24 mouse cellular contexts compared by ENCODE assay signal in genomic region chr11:119796846-119797245, GRCm38 (mm10).
DNase-seq lines count a peak whose midpoint lies in the region; ATAC-seq and TF ChIP-seq lines count a peak whose summit lies in the region.
"Had no signal": no experiment of that assay in that cellular context is flagged by ENCODE, and none has a peak within 500 bp of the region (broad histone marks: within the 10 kb centered on the region; RNA-seq: fewer than 3 reads in every experiment).

No protein-coding gene starts in this region.

- peak overlapping the region; percentile 37; the same call in 1 of the 2 replicates for H3K27ac ChIP-seq in kidney, embryonic 16.5 days (ENCODE audit: low read length)
- peak overlapping the region; percentile 48; the same call in 1 of the 2 replicates for H3K27ac ChIP-seq in thymus, adult 2 months (ENCODE audit: control insufficient read depth, insufficient read depth, low read length)
- peak overlapping the region; percentile 34 for H3K27ac ChIP-seq in cortical plate, adult 2 months (ENCODE audit: insufficient read depth, low read length)
- H3K27ac ChIP-seq: embryonic facial prominence, embryonic 15.5 days; forebrain, embryonic 13.5 days; heart, adult 2 months; hindbrain, postnatal 0 days; intestine, embryonic 15.5 days; limb, embryonic 15.5 days; liver, embryonic 13.5 days; neural tube, embryonic 12.5 days; stomach, embryonic 15.5 days had no signal

- no peak for ATAC-seq in kidney, embryonic 16.5 days (ENCODE audit: low FRiP score, low TSS enrichment)
- ATAC-seq: forebrain, embryonic 13.5 days; hindbrain, postnatal 0 days; intestine, embryonic 15.5 days; lung, postnatal 0 days; midbrain, embryonic 16.5 days had no signal

- no peaks in the 10 kb centered on the region for H3K9me3 ChIP-seq in kidney, embryonic 16.5 days (ENCODE audit: low read length)
- H3K9me3 ChIP-seq: embryonic facial prominence, embryonic 15.5 days; forebrain, embryonic 13.5 days; G1E; intestine, embryonic 15.5 days; limb, embryonic 15.5 days; liver, embryonic 13.5 days; neural tube, embryonic 12.5 days; stomach, embryonic 15.5 days had no signal

- no peaks in the 10 kb centered on the region for H3K27me3 ChIP-seq in kidney, embryonic 16.5 days (ENCODE audit: insufficient read depth, low read length)
- H3K27me3 ChIP-seq in thymus, adult 2 months (ENCODE audit: control insufficient read depth, insufficient read depth, low read length): no peaks in the 10 kb centered on the region
- H3K27me3 ChIP-seq: embryonic facial prominence, embryonic 15.5 days; forebrain, embryonic 13.5 days; intestine, embryonic 15.5 days; limb, embryonic 15.5 days; liver, embryonic 13.5 days; neural tube, embryonic 12.5 days; stomach, embryonic 15.5 days had no signal

- no peak overlapping the region for H3K4me3 ChIP-seq in kidney, embryonic 16.5 days (ENCODE audit: low read length)
- no peak overlapping the region for H3K4me3 ChIP-seq in thymus, adult 2 months (ENCODE audit: control insufficient read depth, insufficient read depth, low read length)
- no peak overlapping the region for H3K4me3 ChIP-seq in cortical plate, adult 2 months (ENCODE audit: insufficient read depth, low read length)
- H3K4me3 ChIP-seq: embryonic facial prominence, embryonic 15.5 days; forebrain, embryonic 13.5 days; heart, adult 2 months; intestine, embryonic 15.5 days; limb, embryonic 15.5 days; liver, embryonic 13.5 days; neural tube, embryonic 12.5 days; stomach, embryonic 15.5 days had no signal

- peaks cover 54% of the 10 kb centered on the region for H3K4me1 ChIP-seq in kidney, embryonic 16.5 days (ENCODE audit: insufficient read depth, low read length)
- peaks cover 31% of the 10 kb centered on the region for H3K4me1 ChIP-seq in thymus, adult 2 months (replicated peaks; ENCODE audit: control insufficient read depth, insufficient read depth, low read length)
- peaks cover 31% of the 10 kb centered on the region for H3K4me1 ChIP-seq in cortical plate, adult 2 months (ENCODE audit: control insufficient read depth, insufficient read depth, low read length)

- no peak for TF ChIP-seq POLR2A in thymus, adult 2 months (IDR thresholded peaks at IDR 0.05; ENCODE audit: control insufficient read depth, extremely low read depth, insufficient read depth, low read length, poor library complexity)
- no peak for TF ChIP-seq POLR2A in cortical plate, adult 2 months (IDR thresholded peaks at IDR 0.05; ENCODE audit: extremely low read depth, insufficient read depth, low read length)

- TF ChIP-seq CTCF in thymus, adult 2 months (IDR thresholded peaks at IDR 0.05; ENCODE audit: borderline replicate concordance, control insufficient read depth, extremely low read depth, insufficient read depth, low read length, poor library complexity): no peak
- TF ChIP-seq CTCF in cortical plate, adult 2 months (IDR thresholded peaks at IDR 0.05; ENCODE audit: extremely low read depth, insufficient read depth, low read length): no peak

- no peaks in the 10 kb centered on the region for H3K36me3 ChIP-seq in kidney, embryonic 16.5 days (ENCODE audit: insufficient read depth, low read length)
- no peaks in the 10 kb centered on the region for H3K36me3 ChIP-seq in thymus, adult 2 months (ENCODE audit: control insufficient read depth, insufficient read depth, low read length)
- H3K36me3 ChIP-seq: intestine, embryonic 15.5 days; neural tube, embryonic 12.5 days; stomach, embryonic 15.5 days had no signal

- H3K4me2 ChIP-seq in kidney, embryonic 16.5 days (replicated peaks; ENCODE audit: low read depth, low read length): no peak overlapping the region
- H3K4me2 ChIP-seq: embryonic facial prominence, embryonic 15.5 days; forebrain, embryonic 13.5 days; intestine, embryonic 15.5 days; limb, embryonic 15.5 days; liver, embryonic 13.5 days; neural tube, embryonic 12.5 days; stomach, embryonic 15.5 days had no signal

- 74% methylated on average over 7 of the region's 7 CpGs for WGBS in kidney, embryonic 16.5 days
- 90% methylated on average over 7 of the region's 7 CpGs for WGBS in thymus, adult 2 months

- H3K9ac ChIP-seq in kidney, embryonic 16.5 days (replicated peaks; ENCODE audit: low read length): no peak overlapping the region
- H3K9ac ChIP-seq: embryonic facial prominence, embryonic 15.5 days; forebrain, embryonic 13.5 days; intestine, embryonic 15.5 days; limb, embryonic 15.5 days; liver, embryonic 13.5 days; neural tube, embryonic 12.5 days; stomach, embryonic 15.5 days had no signal

- DNase-seq in kidney, adult 9 months: no peak
- no peak for DNase-seq in thymus, adult 2 months
- DNase-seq in thymus, postnatal 0 days (ENCODE audit: low spot score): no peak
- no peak for DNase-seq in right cerebral cortex, postnatal 36 days (ENCODE audit: low spot score in 2 of 2)
- DNase-seq in urinary bladder, adult 2 months (ENCODE audit: low spot score): no peak
- DNase-seq: adrenal gland, adult 8-10 months; kidney, postnatal 10 days; liver, embryonic 13.5 days; lung, adult 18-20 months; lung, postnatal 4 days; thymus, postnatal 36 days had no signal
